Mouse (Mus musculus) heart, embryonic 14.5 days (tissue): Measurements from ENCODE around the gene Mreg. TPM values are rescaled to one million over a fixed set of nuclear protein-coding genes. Genes with fewer than 3 reads are reported as not detected.
"Not testable (repeated sequence)": the region's sequence is repeated elsewhere in the genome, so short reads cannot be mapped to it uniquely, and the experiment has no call there.

ENCODE experiments used
- ATAC-seq: fragments of 200-750 bp; cut with Nextera tagmentation; 2 replicates; pipeline ENCODE4 v1.8.0; 2017; ENCODE audit warnings: low read depth, moderate TSS enrichment; ENCODE audit not compliant: insufficient number of reproducible peaks, insufficient read depth, low FRiP score
- H3K27ac ChIP-seq, 2 experiments: fragments of 200-500 bp in 1 of 2; fragments of 300-500 bp in 1 of 2; sonication (generic) in 1 of 2; replicated peaks in 1 of 2; 2 replicates each; pipeline ENCODE4 v1.5.1; 2012 to 2014; ENCODE audit warnings: low read depth in 2 of 2, low read length in 2 of 2, control low read depth in 1 of 2, mild to moderate bottlenecking in 1 of 2, mixed read lengths in 1 of 2; ENCODE audit not compliant: control insufficient read depth in 1 of 2, insufficient read depth in 1 of 2
- H3K27me3 ChIP-seq: fragments of 300-500 bp; sonication (generic); 2 replicates; pipeline ENCODE4 v1.6.1; 2014; ENCODE audit warnings: mild to moderate bottlenecking, low read length, control low read depth; ENCODE audit not compliant: control insufficient read depth, insufficient read depth
- H3K36me3 ChIP-seq: fragments of 300-500 bp; sonication (generic); 2 replicates; pipeline ENCODE4 v1.6.1; 2014; ENCODE audit warnings: mild to moderate bottlenecking, control low read depth, low read length, mixed read lengths; ENCODE audit not compliant: control insufficient read depth, insufficient read depth
- H3K4me1 ChIP-seq, 2 experiments: fragments of 200-500 bp in 1 of 2; fragments of 300-500 bp in 1 of 2; sonication (generic) in 1 of 2; 2 replicates each; pipeline ENCODE4 v1.6.1; 2012 to 2014; ENCODE audit warnings: low read length in 2 of 2, control low read depth in 1 of 2, mixed read lengths in 1 of 2; ENCODE audit not compliant: control insufficient read depth in 2 of 2, insufficient read depth in 2 of 2
- H3K4me2 ChIP-seq: fragments of 300-500 bp; sonication (generic); 2 replicates; pipeline ENCODE4 v1.6.1; 2014; ENCODE audit warnings: mild to moderate bottlenecking, low read length
- H3K4me3 ChIP-seq, 2 experiments: fragments of 200-500 bp in 1 of 2; fragments of 300-500 bp in 1 of 2; sonication (generic) in 1 of 2; 2 replicates each; pipeline ENCODE4 v1.5.1; 2012 to 2014; ENCODE audit warnings: low read length in 2 of 2, mild to moderate bottlenecking in 2 of 2, control low read depth in 1 of 2, low read depth in 1 of 2, moderate library complexity in 1 of 2; ENCODE audit not compliant: control insufficient read depth in 1 of 2, insufficient read depth in 1 of 2
- H3K9ac ChIP-seq: fragments of 300-500 bp; sonication (generic); 2 replicates; pipeline ENCODE4 v1.6.1; 2014; ENCODE audit warnings: mild to moderate bottlenecking, low read length
- H3K9me3 ChIP-seq: fragments of 300-500 bp; sonication (generic); 2 replicates; pipeline ENCODE4 v1.6.1; 2016; ENCODE audit warnings: low read length, control low read depth; ENCODE audit not compliant: control insufficient read depth
- WGBS: fragments of 180-500 bp; shearing (Covaris S2); extraction: QIAGEN DNeasy Blood & Tissue Kit; methylation state at CpG from one replicate; pipeline ENCODE4 v1.1.7; 2014; 5-methylcytosine and 5-hydroxymethylcytosine counted together
- polyA plus RNA-seq: library from polyadenylated mRNA; unstranded; fragments of >200 nt; fragmentation: Nextera tagmentation; extraction: Ambion mirVana; gene quantifications from 2 replicates; pipeline ENCODE4 v1.2.1, GENCODE M21; 2014

Gene Mreg
- polyA plus RNA-seq, 1 experiment from 2014 or later, result 6.8 TPM

DNA sequence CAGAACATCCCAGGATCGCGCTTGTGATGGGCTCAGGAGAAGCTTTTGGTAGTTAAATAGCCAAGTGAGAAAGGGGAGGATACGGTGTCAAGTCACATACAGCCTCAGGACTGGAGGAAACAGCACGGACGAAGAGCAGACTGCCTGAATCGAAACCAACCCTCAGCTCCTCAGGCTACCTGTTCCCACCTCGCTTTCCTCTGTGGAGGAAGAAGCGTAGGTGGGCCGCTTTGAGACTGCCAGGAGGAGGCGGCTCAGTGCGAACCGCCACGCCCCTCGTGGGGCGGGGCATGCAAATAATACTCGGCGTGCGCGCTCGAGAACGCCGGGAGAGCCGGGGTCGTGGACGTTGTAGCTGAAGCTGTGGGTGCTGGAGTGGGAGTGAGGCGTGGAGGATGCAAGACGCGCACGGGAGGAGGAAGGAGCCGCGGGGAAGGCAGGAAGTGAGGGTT is 13.6 kb upstream of the Mreg start:
- not testable (repeated sequence) for H3K4me1 ChIP-seq, H3K36me3 ChIP-seq, H3K27me3 ChIP-seq, H3K27ac ChIP-seq, H3K9me3 ChIP-seq
- Histone ChIP-seq H3K4me2 (peak overlapping the region; percentile 77), H3K4me3 (peak overlapping the region; percentile 50 to 58), H3K9ac (peak overlapping the region; percentile 71)
- WGBS, result 1% methylated on average over 24 of the region's 31 CpGs
- peak; percentile 74 for ATAC-seq

DNA sequence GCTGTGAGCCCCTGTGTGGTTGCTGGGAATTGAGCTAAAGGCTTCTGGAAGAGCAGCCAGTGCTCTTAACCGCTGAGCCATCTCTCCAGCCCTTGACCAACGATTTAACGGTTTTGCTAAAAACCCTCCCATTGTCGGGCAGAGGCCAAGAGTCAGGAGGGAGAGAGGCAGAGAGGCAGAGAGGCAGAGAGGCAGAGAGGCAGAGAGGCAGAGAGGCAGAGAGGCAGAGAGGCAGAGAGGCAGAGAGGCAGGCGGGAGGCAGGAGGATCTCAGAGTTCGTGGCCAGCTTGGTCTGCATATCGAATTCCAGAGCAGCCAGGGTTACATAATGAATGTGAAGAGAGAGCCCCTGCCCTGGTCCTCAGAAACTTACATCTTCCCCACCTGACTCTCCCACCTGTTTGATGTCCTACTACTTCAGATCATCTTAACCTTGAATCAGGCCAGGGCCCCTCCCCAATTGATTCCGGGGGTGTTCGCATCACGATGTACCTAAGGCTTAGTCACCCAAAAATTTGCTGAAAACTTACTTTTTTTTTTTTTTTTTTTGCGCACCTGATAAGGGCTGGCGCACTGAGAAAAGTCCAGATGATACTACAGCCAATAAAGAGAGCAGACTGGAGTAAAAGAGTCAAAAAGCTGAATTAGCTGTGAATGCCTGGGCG is 13.1 kb upstream of the Mreg start:
- 11% methylated on average over 13 of the region's 13 CpGs for WGBS
- H3K36me3 ChIP-seq, result no peaks in the 10 kb centered on the region

DNA sequence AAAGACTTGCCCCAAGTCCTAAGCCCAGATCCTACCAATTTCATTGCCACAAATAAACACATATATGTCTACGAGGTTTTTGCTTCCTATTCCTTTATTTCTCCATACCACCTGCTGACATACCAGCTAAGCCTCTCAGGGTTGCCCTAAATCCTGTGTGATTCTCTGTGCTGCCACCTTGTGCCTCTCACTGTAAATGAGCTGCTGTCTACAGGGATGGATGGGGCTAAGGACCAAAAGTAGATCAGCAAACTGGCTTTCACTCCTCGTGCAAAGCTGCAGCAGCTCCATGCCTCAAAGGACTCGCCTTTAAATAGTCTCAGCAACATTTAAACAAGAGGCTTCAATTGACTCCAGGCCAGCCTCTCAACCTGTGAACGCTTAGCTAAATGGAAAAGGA is 7.9 kb upstream of the Mreg start:
- Histone ChIP-seq H3K9ac (no peak overlapping the region), H3K9me3 (no peaks in the 10 kb centered on the region), H3K4me2 (no peak overlapping the region), H3K27ac (no peak overlapping the region), H3K27me3 (no peaks in the 10 kb centered on the region; the same call in 1 of the 2 replicates), H3K4me3 (no peak overlapping the region), H3K4me1 (peaks cover 4 to 5% of the 10 kb centered on the region in 2 experiments), H3K36me3 (no peaks in the 10 kb centered on the region)
- WGBS, result 19% methylated on average over 4 of the region's 4 CpGs
- no peak for ATAC-seq

More for the DNA sequence above, 13.1 kb upstream of the Mreg start:
- H3K4me1 ChIP-seq, result no peaks in the 10 kb centered on the region
- no peak overlapping the region for H3K27ac ChIP-seq
- peak overlapping the region; percentile 71 for H3K9ac ChIP-seq
- no peaks in the 10 kb centered on the region for H3K9me3 ChIP-seq
- H3K4me2 ChIP-seq, result peak overlapping the region; percentile 77
- ATAC-seq, result no peak
- peak overlapping the region; percentile 50 to 58 for H3K4me3 ChIP-seq
- H3K27me3 ChIP-seq, result no peaks in the 10 kb centered on the region; the same call in 1 of the 2 replicates

DNA sequence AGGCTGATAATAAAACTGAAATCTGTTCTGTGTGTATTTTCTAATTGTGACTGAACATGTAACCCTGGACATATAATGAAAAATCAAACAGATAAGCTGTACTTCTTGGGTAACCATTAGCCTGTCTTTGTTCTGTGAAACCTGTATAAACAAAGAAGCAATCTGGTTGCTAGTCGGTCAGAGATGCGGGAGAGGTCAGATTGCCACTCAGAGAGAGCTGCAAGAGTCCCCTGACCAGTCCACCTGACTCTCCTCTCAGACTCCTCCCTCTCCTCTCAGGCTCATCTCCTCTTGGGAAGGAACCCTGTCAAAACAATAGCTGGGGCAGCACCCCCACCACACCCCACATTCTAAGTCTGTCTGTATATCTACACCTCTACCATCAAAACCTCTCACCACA is 7.0 kb upstream of the Mreg start:
- H3K4me2 ChIP-seq, result no peak overlapping the region
- no peaks in the 10 kb centered on the region for H3K36me3 ChIP-seq
- WGBS, result 47% methylated on average over 2 of the region's 2 CpGs
- no peak for ATAC-seq
- H3K27ac ChIP-seq, result no peak overlapping the region
- H3K4me1 ChIP-seq, result peaks cover 11 to 14% of the 10 kb centered on the region in 2 experiments
- no peak overlapping the region for H3K4me3 ChIP-seq
- H3K27me3 ChIP-seq, result no peaks in the 10 kb centered on the region; the same call in 1 of the 2 replicates
- no peak overlapping the region for H3K9ac ChIP-seq
- no peaks in the 10 kb centered on the region for H3K9me3 ChIP-seq

DNA sequence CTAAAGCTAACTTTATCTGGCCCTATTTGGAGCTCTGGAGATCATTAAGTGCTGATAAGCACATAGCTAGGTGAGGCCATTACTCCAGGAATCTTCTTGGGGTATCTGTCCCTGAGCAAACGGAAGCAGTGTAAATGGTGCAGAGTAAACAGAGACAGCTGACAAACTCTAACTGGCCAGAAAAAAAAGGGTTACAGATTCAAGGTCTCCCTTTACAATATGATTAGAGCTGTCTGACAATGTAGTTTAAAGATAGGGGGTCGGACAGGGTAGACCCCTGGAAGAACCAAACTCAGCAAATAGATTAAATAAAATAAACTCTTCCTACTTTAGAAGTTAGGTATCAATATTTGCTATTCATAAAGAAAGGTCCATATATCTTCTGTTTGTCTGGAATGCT is 6.5 kb upstream of the Mreg start:
- 68% methylated on average over 2 of the region's 2 CpGs for WGBS
- H3K27me3 ChIP-seq, result no peaks in the 10 kb centered on the region; the same call in 1 of the 2 replicates

DNA sequence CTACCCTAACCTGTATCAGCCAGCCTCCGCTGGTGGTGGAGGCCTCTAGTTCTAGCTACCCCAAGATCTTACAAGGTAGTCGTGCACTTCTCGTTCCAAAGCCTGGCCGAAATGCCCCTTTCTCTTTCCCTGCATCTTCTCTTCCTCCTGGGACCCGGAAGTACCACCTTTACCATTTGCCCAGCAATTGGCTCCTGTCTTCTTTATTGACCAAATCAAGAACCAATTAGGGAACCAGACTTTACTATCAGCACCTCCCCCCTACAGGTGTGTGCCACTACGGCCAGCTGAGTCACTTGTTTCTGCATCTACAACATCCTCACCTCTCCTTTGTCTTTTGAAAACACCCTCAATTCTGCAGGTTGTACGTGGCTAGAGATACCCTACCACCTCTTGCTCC is 4.7 kb upstream of the Mreg start:
- Histone ChIP-seq H3K9ac (no peak overlapping the region), H3K4me1 (peaks cover 11 to 14% of the 10 kb centered on the region in 2 experiments), H3K27me3 (no peaks in the 10 kb centered on the region), H3K27ac (no peak overlapping the region), H3K4me3 (no peak overlapping the region), H3K36me3 (no peaks in the 10 kb centered on the region), H3K4me2 (no peak overlapping the region), H3K9me3 (no peaks in the 10 kb centered on the region)
- 84% methylated on average over 7 of the region's 7 CpGs for WGBS
- no peak for ATAC-seq

More for the DNA sequence above, 6.5 kb upstream of the Mreg start:
- no peak overlapping the region for H3K4me3 ChIP-seq
- H3K36me3 ChIP-seq, result no peaks in the 10 kb centered on the region
- peaks cover 11 to 14% of the 10 kb centered on the region in 2 experiments for H3K4me1 ChIP-seq
- H3K9ac ChIP-seq, result no peak overlapping the region
- no peak for ATAC-seq
- H3K27ac ChIP-seq, result no peak overlapping the region
- no peak overlapping the region for H3K4me2 ChIP-seq
- no peaks in the 10 kb centered on the region for H3K9me3 ChIP-seq

DNA sequence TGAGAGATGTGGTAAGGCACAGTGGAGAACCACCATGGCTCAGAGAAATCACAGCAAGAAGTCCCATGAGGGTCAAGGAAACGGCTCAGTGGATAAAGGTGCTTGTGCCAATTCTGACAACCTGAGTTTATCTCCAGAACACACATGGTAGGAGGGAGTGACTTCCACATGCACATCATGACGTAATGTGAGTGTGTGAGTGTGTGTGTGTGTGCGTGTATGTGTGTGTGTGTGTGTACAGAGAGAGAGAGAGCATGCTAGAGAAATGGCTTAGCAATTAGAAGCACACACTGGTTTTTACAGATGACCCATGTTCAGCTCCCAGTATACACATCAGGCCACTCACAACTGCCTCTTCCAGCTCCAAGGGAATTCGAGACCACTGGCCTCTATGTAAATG is 3.1 kb upstream of the Mreg start:
- Histone ChIP-seq H3K4me1 (peaks cover 13 to 14% of the 10 kb centered on the region in 2 experiments), H3K27me3 (no peaks in the 10 kb centered on the region), H3K4me3 (no peak overlapping the region), H3K4me2 (peak overlapping the region; percentile 35), H3K36me3 (no peaks in the 10 kb centered on the region), H3K9ac (0 out of 2 replicates have a peak overlapping the region, but pooled peaks have one; percentile 11), H3K27ac (peak overlapping the region; percentile 79 to 91), H3K9me3 (no peaks in the 10 kb centered on the region)
- ATAC-seq, result no peak
- 53% methylated on average over 4 of the region's 4 CpGs for WGBS
